Mouse (Mus musculus) cerebellum, adult 2 months (tissue): Measurements from ENCODE around the gene Ptger1.

ENCODE experiments used
- CTCF ChIP-seq: fragments of 200-500 bp; IDR thresholded peaks from 2 replicates; pipeline ENCODE4 v1.5.1; 2011; ENCODE audit warnings: low read depth, mild to moderate bottlenecking, control low read depth, low read length, moderate library complexity, borderline replicate concordance; ENCODE audit not compliant: insufficient read depth
- POLR2A ChIP-seq: fragments of 200-500 bp; IDR thresholded peaks from 2 replicates; pipeline ENCODE4 v1.6.1; 2011; ENCODE audit warnings: low read length, control low read depth, borderline replicate concordance; ENCODE audit not compliant: insufficient read depth

- no peak for TF ChIP-seq POLR2A
- TF ChIP-seq CTCF: no peak
These were observed 18.4 kb upstream of the Ptger1 start for GRCm38 (mm10) chr8:83648031-83648430.
